Mouse (Mus musculus): ENCODE data around the gene Btbd6.

DNA sequence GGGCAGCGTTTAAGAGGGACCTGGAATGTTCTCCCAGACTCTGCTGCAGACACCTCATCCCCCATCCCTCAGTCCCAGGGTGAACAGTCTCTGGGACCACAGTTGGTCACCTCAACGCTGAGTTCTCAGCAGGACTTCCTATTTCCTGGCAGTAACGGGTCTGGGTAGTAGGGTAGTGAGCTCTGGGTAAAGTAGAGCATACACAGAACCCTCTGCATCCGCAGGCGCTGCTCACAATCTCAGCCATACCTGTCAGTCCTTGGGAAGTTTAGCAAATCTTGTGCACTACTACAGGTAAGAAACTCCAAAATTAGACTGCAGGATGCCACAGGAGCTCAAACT, 24.8 kb downstream of the Btbd6 start:
- TF ChIP-seq CTCF (IDR thresholded peaks at IDR 0.05; ENCODE audit: insufficient read depth, low read length) (no peak), POLR2A (IDR thresholded peaks at IDR 0.05; ENCODE audit: borderline replicate concordance, extremely low read depth, low read depth, low read length) (no peak; the same call in 1 of the 2 replicates)
